Mouse (Mus musculus) CD4-positive, CD25-positive, alpha-beta regulatory T cell, adult 4 months (primary cell): ENCODE measurements around the gene Wipf2. TPM values are rescaled to one million over a fixed set of nuclear protein-coding genes. Genes with fewer than 3 reads are reported as not detected.
"Not testable (repeated sequence)": the region's sequence is repeated elsewhere in the genome, so short reads cannot be mapped to it uniquely, and the experiment has no call there.

Experiments
- ATAC-seq: one replicate; pipeline ENCODE4 v1.8.0; 2017
- polyA plus RNA-seq, 2 experiments: library from polyadenylated mRNA; unstranded; fragments of 100-300 nt; shearing (Covaris generic); gene quantifications; one replicate each; pipeline ENCODE4 v1.2.1; 2017

Wipf2 gene
- polyA plus RNA-seq = 10 to 100 TPM; 13.5 to 13.9 TPM

GRCm38 (mm10) chr11:98863028-98863750 lies at the start of gene Wipf2:
Gene Wipf2 (plus strand): TSS chr11:98863638.
- peak; percentile 83 for ATAC-seq

DNA sequence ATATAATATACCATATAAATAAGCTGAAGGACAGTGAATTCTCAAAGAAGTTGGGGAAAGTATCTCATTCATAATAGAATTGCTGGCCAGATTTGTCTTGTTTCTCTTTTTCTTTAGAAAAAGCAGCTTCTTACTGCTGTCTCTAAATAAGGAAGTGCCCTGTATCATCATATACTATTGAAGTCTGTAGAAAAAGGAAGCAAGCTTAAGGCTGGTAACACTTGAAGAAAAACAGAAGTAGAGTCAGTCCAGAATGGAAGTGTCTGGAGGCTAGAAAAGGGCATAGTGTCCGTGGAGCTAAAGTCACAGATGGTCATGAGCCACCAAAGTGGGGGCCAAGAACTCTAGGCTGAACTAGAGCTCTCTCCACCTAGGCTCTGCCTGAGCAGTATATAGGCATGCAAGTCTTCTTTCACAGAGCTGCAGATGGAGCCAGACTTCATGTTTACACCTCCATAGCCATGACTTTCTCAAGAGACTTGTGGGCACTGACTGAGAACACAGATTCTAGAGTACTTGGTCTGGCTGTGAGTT lies 46.7 kb upstream of the Wipf2 start:
- no peak for ATAC-seq

GRCm38 (mm10) chr11:98820968-98821367 lies 42.5 kb upstream of the Wipf2 start:
- no peak for ATAC-seq

- not testable (repeated sequence) for ATAC-seq
These were observed 37.4 kb upstream of the Wipf2 start for GRCm38 (mm10) chr11:98826071-98826470.

GRCm38 (mm10) chr11:98827877-98828276 lies 35.6 kb upstream of the Wipf2 start:
- ATAC-seq = no peak

- ATAC-seq = peak; percentile 62
These were observed 34.2 kb upstream of the Wipf2 start for GRCm38 (mm10) chr11:98829091-98829775.

DNA sequence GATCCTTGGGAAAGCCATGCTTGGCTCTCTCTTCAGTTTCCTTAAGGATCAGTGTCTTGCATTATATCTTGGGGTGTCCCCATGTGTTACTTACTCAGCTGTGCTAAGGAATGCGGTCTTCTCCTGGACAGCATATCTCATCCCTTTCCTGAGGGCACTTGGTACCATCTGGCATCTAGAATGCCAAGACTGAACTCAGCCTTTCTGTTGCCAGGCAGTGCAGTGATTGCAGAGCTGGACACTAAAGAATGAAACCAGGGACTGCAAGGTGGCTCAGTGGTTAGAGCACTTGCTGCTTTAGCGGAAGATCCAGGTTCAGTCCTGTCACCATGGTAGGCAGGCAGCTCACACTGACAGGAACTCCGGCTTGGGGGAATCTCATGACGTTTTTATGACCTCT lies 33.6 kb upstream of the Wipf2 start:
- ATAC-seq = no peak

DNA sequence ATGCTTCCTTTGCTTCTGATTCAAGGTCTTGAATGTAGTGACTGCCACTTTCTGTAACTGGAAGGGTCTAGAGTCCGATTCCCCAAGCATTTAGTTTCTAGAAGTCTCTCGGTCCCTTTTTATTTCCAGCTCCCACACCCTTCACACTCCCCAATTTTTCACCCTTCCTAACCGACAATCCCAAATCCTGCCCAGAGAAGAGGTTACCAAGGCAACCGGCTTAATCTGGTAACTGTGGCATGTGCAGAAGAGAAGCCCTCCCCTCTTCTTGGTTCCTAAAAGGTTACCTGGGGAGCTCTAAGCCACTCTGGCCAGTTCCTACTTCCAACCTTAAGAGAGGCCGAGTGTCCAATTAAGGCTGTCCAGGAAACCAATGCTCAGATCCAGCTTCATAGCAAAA lies 28.1 kb upstream of the Wipf2 start:
- ATAC-seq = no peak

- ATAC-seq = no peak
These were observed 27.7 kb upstream of the Wipf2 start for GRCm38 (mm10) chr11:98835725-98836124.

DNA sequence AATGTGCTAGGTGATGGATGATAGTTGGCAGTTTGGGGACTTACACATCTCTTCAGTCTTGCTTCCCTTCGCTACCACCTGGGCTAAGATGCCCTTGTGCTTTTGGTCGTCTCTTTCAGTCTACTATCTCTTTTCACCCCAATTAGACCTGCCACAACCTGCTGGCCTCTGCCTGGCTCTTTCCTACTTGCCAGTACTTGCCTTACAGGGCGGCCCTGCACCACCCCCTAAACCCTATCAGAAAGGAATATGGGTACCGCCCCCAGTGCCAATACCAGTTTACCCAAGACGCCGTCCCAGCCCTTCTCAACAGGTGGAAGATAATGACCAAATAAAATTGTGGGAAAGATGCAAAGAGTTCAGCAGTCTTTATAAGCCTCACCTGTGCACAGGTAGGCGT lies 27.3 kb upstream of the Wipf2 start:
- no peak for ATAC-seq

DNA sequence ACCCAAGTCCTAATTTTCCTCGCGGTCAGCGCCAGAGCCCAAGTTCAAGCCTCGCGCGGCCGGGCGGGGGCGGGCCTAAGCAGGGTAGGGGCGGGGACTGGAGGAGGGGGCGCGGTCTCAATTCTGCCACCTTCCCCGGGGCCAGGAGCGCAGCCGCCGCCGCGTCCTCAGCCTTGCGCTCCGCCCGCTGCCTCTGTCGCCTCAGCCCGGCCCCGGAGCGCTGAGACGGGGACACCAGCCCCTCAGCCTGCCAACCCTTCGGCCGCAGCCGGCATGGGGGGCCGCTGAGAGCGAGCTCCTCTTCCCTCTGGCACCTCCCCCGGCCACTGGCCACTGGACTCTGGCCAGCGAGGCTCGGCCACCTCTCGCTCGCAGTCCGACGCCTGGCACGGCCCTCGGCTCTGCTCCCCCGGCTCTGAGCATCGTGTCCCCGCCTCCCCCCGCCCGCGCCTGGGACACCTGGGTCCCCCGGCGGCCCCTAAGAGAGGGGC lies 26.7 kb upstream of the Wipf2 start, which contains the start of gene Rapgefl1:
Gene Rapgefl1, plus strand, starts transcription at position 135 of the 491 bp plus-strand sequence.
- peak; percentile 93 for ATAC-seq

DNA sequence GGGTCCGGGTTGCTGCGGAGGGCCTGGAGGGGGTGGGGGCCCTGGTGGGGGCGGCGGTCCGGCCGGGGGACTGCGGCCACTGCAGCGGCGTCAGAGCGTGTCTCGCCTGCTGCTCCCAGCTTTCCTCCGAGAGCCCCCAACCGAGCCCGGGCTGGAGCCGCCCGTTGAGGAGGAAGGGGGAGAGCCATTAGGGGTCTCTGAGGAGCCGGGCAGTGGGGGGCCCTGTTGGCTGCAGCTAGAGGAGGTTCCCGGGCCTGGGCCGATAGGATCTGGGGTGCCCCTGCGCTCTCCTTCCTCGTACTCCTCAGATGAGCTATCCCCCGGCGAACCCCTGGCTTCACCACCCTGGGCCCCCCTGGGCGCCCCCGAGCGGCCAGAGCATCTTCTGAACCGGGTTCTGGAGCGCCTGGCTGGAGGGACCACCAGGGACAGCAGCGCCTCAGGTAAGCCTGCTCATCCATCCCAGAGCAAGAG lies 26.2 kb upstream of the Wipf2 start:
- ATAC-seq = no peak

DNA sequence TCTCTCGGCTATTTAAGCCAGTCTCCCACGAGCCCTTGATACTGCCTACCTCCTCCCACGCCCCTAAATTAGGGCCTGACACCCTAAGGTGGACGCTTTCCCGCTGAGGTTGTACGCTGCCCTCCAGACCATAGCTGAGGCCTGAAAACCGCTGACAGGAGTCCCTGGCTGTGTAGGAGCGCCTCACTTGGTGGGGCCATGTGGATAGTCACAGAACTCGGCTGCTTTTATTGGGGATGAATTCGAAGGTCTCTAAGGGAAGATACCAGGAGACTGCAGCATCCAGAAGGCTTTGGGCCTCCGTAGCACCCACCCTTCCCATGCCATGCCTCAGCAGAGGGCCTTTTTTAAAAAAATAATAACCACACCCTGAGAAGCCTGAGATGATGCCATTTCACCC lies 25.5 kb upstream of the Wipf2 start:
- ATAC-seq = no peak

DNA sequence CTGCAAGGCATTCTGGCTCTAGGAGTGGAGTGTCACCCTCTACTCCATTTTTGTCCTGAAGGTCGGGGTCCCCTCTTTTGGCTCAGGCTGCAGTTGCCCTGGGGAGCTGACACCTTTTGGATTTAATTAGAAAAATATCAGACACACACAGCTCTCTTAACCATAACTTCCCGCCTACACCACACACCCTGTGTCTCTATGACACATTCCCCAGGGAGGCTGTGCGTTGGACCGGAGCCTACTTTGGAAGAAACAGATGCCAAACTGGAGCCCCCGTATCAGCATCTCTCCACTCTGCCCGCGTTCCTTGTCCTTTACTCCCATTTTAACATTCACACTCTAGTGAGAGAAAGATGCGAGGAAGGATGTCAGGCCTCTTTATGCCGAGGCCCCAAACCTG lies 24.9 kb upstream of the Wipf2 start:
- no peak for ATAC-seq

- ATAC-seq = no peak
These were observed 24.0 kb upstream of the Wipf2 start for GRCm38 (mm10) chr11:98839402-98839801.

GRCm38 (mm10) chr11:98839897-98840296 lies 23.5 kb upstream of the Wipf2 start:
- ATAC-seq = no peak

DNA sequence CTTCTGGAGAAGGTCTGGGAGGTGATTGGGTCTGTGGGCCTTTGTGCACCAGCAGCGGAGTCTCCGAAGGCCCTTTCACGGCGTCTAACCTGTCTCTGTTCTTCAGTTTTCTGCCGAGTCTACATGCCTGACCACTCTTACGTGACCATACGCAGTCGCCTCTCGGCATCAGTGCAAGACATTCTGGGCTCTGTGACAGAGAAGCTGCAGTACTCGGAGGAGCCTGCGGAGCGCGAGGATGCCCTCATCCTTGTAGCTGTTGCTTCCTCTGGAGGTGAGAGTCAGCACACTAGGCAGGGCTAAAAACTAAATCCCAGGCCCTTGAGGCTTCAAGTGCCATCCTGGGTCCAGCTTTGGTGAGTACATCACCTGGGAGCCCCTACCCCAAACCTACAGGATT lies 17.4 kb upstream of the Wipf2 start:
- no peak for ATAC-seq

- ATAC-seq = no peak
These were observed 16.4 kb upstream of the Wipf2 start for GRCm38 (mm10) chr11:98846865-98847604.

DNA sequence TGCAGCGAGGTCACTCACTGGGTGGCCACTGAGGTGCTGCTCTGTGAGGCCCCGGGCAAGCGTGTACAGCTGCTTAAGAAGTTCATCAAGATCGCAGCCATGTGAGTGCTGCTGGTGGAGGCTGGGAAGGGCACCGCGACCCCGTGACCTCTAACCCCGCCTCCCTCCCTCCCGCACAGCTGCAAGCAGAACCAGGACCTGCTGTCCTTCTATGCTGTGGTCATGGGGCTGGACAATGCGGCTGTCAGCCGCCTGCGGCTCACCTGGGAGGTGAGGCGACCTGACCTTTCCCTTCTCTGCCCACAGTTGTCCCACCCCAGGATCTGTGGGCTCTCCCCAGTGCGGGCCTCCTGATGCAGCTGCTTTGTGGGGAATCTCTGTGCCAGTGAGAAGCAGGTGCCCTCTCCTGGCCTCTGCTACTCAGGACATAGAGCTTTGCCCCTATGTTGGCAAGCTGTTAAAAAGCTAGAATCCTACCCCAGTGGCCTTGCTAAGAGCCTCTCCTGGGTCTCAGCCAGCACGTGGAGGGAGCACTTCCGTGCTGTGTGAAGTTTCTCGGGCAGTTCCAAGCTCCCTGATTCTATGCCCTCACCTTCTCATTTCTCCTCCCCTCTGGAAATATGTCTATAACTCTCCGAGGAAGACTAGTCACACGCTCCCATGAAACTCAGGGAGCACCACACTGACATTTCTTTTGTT lies 14.1 kb upstream of the Wipf2 start:
- ATAC-seq = no peak

DNA sequence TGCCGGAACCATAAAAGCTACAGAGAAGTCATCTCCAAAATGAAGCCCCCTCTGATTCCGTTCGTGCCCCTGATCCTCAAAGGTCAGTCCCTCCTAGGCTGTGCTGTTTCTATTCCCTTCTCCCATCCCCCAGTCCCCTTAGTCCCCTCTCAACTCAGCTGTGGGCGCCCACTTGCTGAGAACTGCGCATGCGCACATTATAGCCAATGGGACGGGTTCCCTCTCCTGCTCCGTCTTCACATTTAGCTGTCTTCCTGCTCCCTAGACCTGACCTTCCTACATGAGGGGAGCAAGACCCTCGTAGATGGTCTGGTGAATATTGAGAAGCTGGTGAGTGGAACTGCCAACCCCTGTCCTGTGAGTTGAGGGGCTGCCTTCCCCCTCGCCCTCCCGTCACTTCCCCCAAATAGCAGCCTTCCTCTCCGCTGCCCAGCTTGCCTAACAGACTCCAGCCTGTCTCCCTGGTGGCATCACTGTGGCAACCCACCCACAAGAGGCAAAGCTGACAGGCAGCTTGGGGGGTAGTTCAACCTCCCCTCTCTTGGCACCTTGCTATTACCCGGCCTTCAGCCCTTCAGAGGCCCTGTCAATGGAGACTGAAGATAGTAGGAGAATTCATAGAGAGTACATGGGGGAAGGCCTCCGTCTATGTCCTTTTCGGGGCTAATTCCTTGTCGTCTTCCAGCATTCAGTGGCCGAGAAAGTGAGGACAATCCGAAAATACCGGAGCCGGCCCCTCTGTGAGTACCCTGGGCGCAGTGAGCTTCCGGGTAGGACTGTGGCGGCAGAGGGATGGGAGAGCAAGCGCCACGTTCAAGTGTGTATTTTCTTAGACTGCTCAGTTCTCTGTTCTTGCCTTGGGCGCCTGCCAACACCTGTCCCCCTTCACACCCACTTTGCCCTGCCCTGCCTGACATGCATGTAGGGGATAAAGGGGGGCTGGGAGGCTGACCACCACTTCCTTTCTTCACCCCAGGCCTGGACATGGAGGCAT lies 13.0 kb upstream of the Wipf2 start:
- ATAC-seq = no peak

DNA sequence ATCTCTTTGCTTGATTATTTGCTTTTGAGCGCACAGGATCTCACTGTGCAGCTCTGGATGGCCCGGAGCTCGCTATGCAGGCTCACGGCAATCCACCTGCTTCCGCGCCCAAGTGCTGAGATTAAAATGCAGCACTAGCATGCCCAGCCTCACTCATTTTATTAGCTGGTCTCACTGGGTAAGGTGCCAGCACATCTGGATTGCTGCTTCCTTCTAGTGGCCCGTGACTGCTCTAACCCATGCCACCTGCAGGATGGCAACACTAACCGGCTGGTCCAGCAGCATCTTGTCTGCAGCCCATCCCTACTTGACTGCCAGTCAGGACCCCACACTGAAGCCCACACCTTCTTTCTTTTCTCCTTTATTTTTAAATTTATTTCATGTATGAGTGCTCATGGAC lies 9.3 kb upstream of the Wipf2 start:
- no peak for ATAC-seq
